In genomic region chr16:20733731-20734730, GRCm38 (mm10) we compare ENCODE assay signal across 9 mouse cellular contexts. TPM values are rescaled to one million over a fixed set of nuclear protein-coding genes. Genes with fewer than 3 reads are reported as not detected.
DNase-seq lines count a peak whose midpoint lies in the region; ATAC-seq and TF ChIP-seq lines count a peak whose summit lies in the region.
"Had no signal": no experiment of that assay in that cellular context is flagged by ENCODE, and none has a peak within 500 bp of the region (broad histone marks: within the 10 kb centered on the region; RNA-seq: fewer than 3 reads in every experiment).

TSS of gene Thpo (minus strand) at chr16:20734511.

- no peaks in the 10 kb centered on the region for H3K36me3 ChIP-seq in heart, embryonic 10.5 days
- H3K36me3 ChIP-seq in ES-Bruce4 (ENCODE audit: control insufficient read depth, insufficient read depth, low read length, poor library complexity, severe bottlenecking): no peaks in the 10 kb centered on the region
- H3K36me3 ChIP-seq in embryonic facial prominence, embryonic 15.5 days: 0 out of 2 replicates have a peak, but pooled peaks cover 6% of the 10 kb centered on the region
- no peaks in the 10 kb centered on the region for H3K36me3 ChIP-seq in limb, embryonic 11.5 days (ENCODE audit: control insufficient read depth, insufficient read depth, low read length)
- H3K36me3 ChIP-seq: G1E had no signal

- no peak for ATAC-seq in embryonic facial prominence, embryonic 15.5 days (ENCODE audit: insufficient number of reproducible peaks, low FRiP score, low TSS enrichment, low read depth)
- ATAC-seq in limb, embryonic 11.5 days (ENCODE audit: insufficient number of reproducible peaks, low FRiP score, low TSS enrichment, low read depth): no peak
- ATAC-seq in inflammation-experienced regulatory T-cells, adult 6 months: no peak

- no peak for TF ChIP-seq POLR2A in ES-Bruce4 (IDR thresholded peaks at IDR 0.05; ENCODE audit: insufficient read depth, low read length)

- H3K27ac ChIP-seq in heart, embryonic 10.5 days: peak within 1 kb of the TSS; percentile 81
- no peak within 1 kb of the TSS for H3K27ac ChIP-seq in ES-Bruce4 (ENCODE audit: insufficient read depth, low read length)
- H3K27ac ChIP-seq in embryonic facial prominence, embryonic 15.5 days (replicated peaks): peak within 1 kb of the TSS; percentile 87; the same call in 1 of the 2 replicates
- no peak within 1 kb of the TSS for H3K27ac ChIP-seq in limb, embryonic 11.5 days (replicated peaks; ENCODE audit: low read depth, low read length)

- H3K4me1 ChIP-seq in heart, embryonic 10.5 days: peaks cover 37% of the 10 kb centered on the region
- peaks cover 2% of the 10 kb centered on the region for H3K4me1 ChIP-seq in ES-Bruce4 (ENCODE audit: control insufficient read depth, insufficient read depth, low read length)
- peaks cover 28% of the 10 kb centered on the region for H3K4me1 ChIP-seq in embryonic facial prominence, embryonic 15.5 days
- H3K4me1 ChIP-seq in limb, embryonic 11.5 days (ENCODE audit: control insufficient read depth, insufficient read depth, low read length): peaks cover 10% of the 10 kb centered on the region; the same call in 1 of the 2 replicates

- no peaks in the 10 kb centered on the region for H3K9me3 ChIP-seq in heart, embryonic 10.5 days
- H3K9me3 ChIP-seq in ES-Bruce4 (replicated peaks; ENCODE audit: control insufficient read depth, insufficient read depth, low read length, poor library complexity, severe bottlenecking): no peaks in the 10 kb centered on the region
- H3K9me3 ChIP-seq in embryonic facial prominence, embryonic 15.5 days (replicated peaks): no peaks in the 10 kb centered on the region
- H3K9me3 ChIP-seq in limb, embryonic 11.5 days (ENCODE audit: control insufficient read depth, low read length): no peaks in the 10 kb centered on the region
- H3K9me3 ChIP-seq: G1E had no signal

- H3K4me3 ChIP-seq in heart, embryonic 10.5 days: peak within 1 kb of the TSS; percentile 69
- H3K4me3 ChIP-seq in ES-Bruce4 (ENCODE audit: low read depth, low read length): peak within 1 kb of the TSS; percentile 45
- H3K4me3 ChIP-seq in embryonic facial prominence, embryonic 15.5 days (replicated peaks): peak within 1 kb of the TSS; percentile 70
- H3K4me3 ChIP-seq in limb, embryonic 11.5 days (ENCODE audit: low read depth, low read length): peak within 1 kb of the TSS; percentile 68

- WGBS in heart, embryonic 10.5 days: 3% methylated on average over 45 of the region's 45 CpGs
- WGBS in embryonic facial prominence, embryonic 15.5 days: 7% methylated on average over 45 of the region's 45 CpGs
- 1% methylated on average over 45 of the region's 45 CpGs for WGBS in limb, embryonic 11.5 days

- intact Hi-C loops in heart, postnatal 10 days (cut with DNase I): no loop called here
- intact Hi-C loops in left cerebral cortex, postnatal 36 days (cut with DNase I): no loop called here

- H3K4me2 ChIP-seq in embryonic facial prominence, embryonic 15.5 days (replicated peaks): peak within 1 kb of the TSS; percentile 97
- peak within 1 kb of the TSS; percentile 99 for H3K4me2 ChIP-seq in limb, embryonic 11.5 days (ENCODE audit: low read depth, severe bottlenecking)

- no peak for DNase-seq in heart, embryonic 10.5 days (ENCODE audit: low spot score)
- no peak for DNase-seq in heart, postnatal 10 days
- DNase-seq in limb, embryonic 11.5 days (ENCODE audit: low spot score): peak; percentile 47
- DNase-seq in retina, embryonic 14.5 days (ENCODE audit: low spot score): peak; percentile 45
- no peak for DNase-seq in left cerebral cortex, postnatal 36 days (ENCODE audit: low spot score in 2 of 2)

- peak within 1 kb of the TSS; percentile 84 for H3K9ac ChIP-seq in ES-Bruce4 (ENCODE audit: low read depth, poor library complexity, severe bottlenecking)
- peak within 1 kb of the TSS; percentile 63 for H3K9ac ChIP-seq in embryonic facial prominence, embryonic 15.5 days
- H3K9ac ChIP-seq in limb, embryonic 11.5 days (ENCODE audit: low read length): peak within 1 kb of the TSS; percentile 81; the same call in 1 of the 2 replicates

- no peak for TF ChIP-seq EP300 in ES-Bruce4 (IDR thresholded peaks at IDR 0.05; ENCODE audit: insufficient read depth, low read depth, low read length)

- H3K27me3 ChIP-seq in heart, embryonic 10.5 days (ENCODE audit: insufficient read depth, poor library complexity, severe bottlenecking): peaks cover 82% of the 10 kb centered on the region
- H3K27me3 ChIP-seq in ES-Bruce4 (ENCODE audit: control insufficient read depth, insufficient read depth, low read length, poor library complexity, severe bottlenecking): peaks cover 3% of the 10 kb centered on the region; the same call in 1 of the 2 replicates
- peaks cover 27% of the 10 kb centered on the region for H3K27me3 ChIP-seq in embryonic facial prominence, embryonic 15.5 days
- H3K27me3 ChIP-seq in limb, embryonic 11.5 days (ENCODE audit: control insufficient read depth, insufficient read depth, low read length): peaks cover 24% of the 10 kb centered on the region

- TF ChIP-seq CTCF in ES-Bruce4 (IDR thresholded peaks at IDR 0.05; ENCODE audit: low read depth, low read length): no peak

RNA-seq across cellular contexts. Expression of gene Thpo, which starts in this region (rescaled TPM):
- polyA plus RNA-seq in heart, embryonic 10.5 days (2016; fragmentation: Nextera tagmentation; extraction: Ambion mirVana): 0.49 and 1.1 TPM in 2 replicates
- total RNA-seq in heart, postnatal 10 days (2021): not detected
- polyA plus RNA-seq in ES-Bruce4 (2011; ENCODE audit: insufficient read depth, insufficient read length, low read depth, missing spikeins): 4.6 and 4.7 TPM in 2 replicates
- 1.3 and 1.6 TPM in 2 replicates for polyA plus RNA-seq in embryonic facial prominence, embryonic 15.5 days (2015; fragmentation: Nextera tagmentation; extraction: Ambion mirVana)
- polyA plus RNA-seq in limb, embryonic 11.5 days (2014; fragmentation: Nextera tagmentation; extraction: Ambion mirVana): 0.28 and 0.71 TPM in 2 replicates
- total RNA-seq in left cerebral cortex, postnatal 36 days (2021): 1 to 10 TPM; 2.9 to 7.8 TPM
- polyA plus RNA-seq in inflammation-experienced regulatory T-cells, adult 6 months (2017; shearing (Covaris generic)): not detected
- total RNA-seq: G1E had no signal
- polyA plus RNA-seq: G1E had no signal

Comparison
In these comparisons a context has a peak if more than half of its experiments do, and no peak if none do; other contexts are left out.
1. Peak in DNase-seq, H3K4me3 ChIP-seq, H3K9ac ChIP-seq and H3K4me2 ChIP-seq in limb, embryonic 11.5 days; RNA of the gene not detected or under 1 TPM.
2. H3K27ac ChIP-seq: peak in heart, embryonic 10.5 days (single experiment) and embryonic facial prominence, embryonic 15.5 days (single experiment); none in ES-Bruce4 (single experiment) and limb, embryonic 11.5 days (single experiment).
3. Peak in every context shown above with its lines, with median percentiles within 50 percentile points of each other: H3K4me3 ChIP-seq and H3K9ac ChIP-seq.